Mouse (Mus musculus): ENCODE data around the gene Mynn. TPM values are rescaled to one million over a fixed set of nuclear protein-coding genes. Genes with fewer than 3 reads are reported as not detected.

Mynn gene
- total RNA-seq, 2 experiments from 2014 or later, result 19.0 to 21.3 TPM

GRCm38 (mm10) chr3:30635629-30636028 is 33.8 kb downstream of the Mynn start:
- DNase-seq (ENCODE audit: low spot score in 2 of 2), result no peak

GRCm38 (mm10) chr3:30644207-30644606 is 42.3 kb downstream of the Mynn start, which contains the start of gene Lrriq4:
Gene Lrriq4 (plus strand): TSS chr3:30644507.
- DNase-seq (ENCODE audit: low spot score in 2 of 2), result no peak

GRCm38 (mm10) chr3:30646761-30647160 is 44.9 kb downstream of the Mynn start:
- DNase-seq (ENCODE audit: low spot score in 2 of 2), result no peak

GRCm38 (mm10) chr3:30647440-30648090 is 45.7 kb downstream of the Mynn start, which contains the start of gene Lrrc34:
Gene Lrrc34 (minus strand): TSS chr3:30647869.
- no peak for DNase-seq (ENCODE audit: low spot score in 2 of 2)

- DNase-seq (ENCODE audit: low spot score in 2 of 2), result no peak
Measured at GRCm38 (mm10) chr3:30648466-30648865, 46.6 kb downstream of the Mynn start.

- peak; percentile 4 to 8 for DNase-seq (ENCODE audit: low spot score in 2 of 2)
Measured at GRCm38 (mm10) chr3:30650062-30650841, 48.4 kb downstream of the Mynn start.

GRCm38 (mm10) chr3:30655937-30656336 is 54.1 kb downstream of the Mynn start:
- no peak for DNase-seq (ENCODE audit: low spot score in 2 of 2)

- DNase-seq (ENCODE audit: low spot score in 2 of 2), result no peak
Measured at GRCm38 (mm10) chr3:30658486-30658885, 56.6 kb downstream of the Mynn start.

Other genes starting within 250 kb of the Mynn start
- gene Mecom, start 54.1 kb upstream of the Mynn start, total RNA-seq (2021), result 1 to 10 TPM; 3.5 to 4.2 TPM
- 1 to 10 TPM; 1.1 to 1.2 TPM for gene Actrt3, start 2.1 kb upstream of the Mynn start, total RNA-seq (2021)
- gene Lrriq4, start 42.4 kb downstream of the Mynn start, total RNA-seq (2021), result not detected
- gene Lrrc34, start 45.8 kb downstream of the Mynn start, total RNA-seq (2021), result not detected
- gene Lrrc31, start 97.8 kb downstream of the Mynn start, total RNA-seq (2021), result not detected
- not detected for gene Samd7, start 144.2 kb downstream of the Mynn start, total RNA-seq (2021)
- 100 to 1,000 TPM; 106 to 110 TPM for gene Sec62, start 190.8 kb downstream of the Mynn start, total RNA-seq (2021)